Mouse (Mus musculus): ENCODE measurements around the gene Hoxb6.

DNA sequence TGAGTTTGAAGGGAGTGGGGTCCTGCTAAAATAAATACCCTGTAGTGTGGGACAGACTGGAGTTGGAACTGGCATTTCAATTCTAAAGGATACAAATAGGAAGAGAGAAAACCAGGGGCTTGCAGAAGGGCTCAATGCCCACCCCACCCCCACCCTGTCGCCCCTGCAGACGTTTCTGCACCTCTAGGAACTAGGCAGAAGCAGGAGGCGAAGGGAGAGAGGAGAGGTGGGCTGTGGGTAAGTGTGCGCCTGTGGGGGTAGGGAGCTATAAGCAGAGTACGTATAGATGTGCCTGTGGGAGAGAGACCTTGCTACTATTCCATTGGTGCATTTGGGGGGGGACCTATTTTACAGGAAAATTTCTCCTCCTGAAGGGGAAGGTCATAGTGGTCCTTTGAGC lies 35.5 kb downstream of the Hoxb6 start:
- no peak for TF ChIP-seq CTCF (IDR thresholded peaks at IDR 0.05; ENCODE audit: low read depth, low read length)
- no peak for TF ChIP-seq POLR2A (IDR thresholded peaks at IDR 0.05; ENCODE audit: extremely low read depth, insufficient read depth, low read length)

Data from liver, adult 2 months (tissue).